Mouse (Mus musculus) spleen, adult 2 months (tissue): ENCODE measurements around the gene Ehd2.

Experiments used
- CTCF ChIP-seq: fragments of 200-500 bp; IDR thresholded peaks from 2 replicates; pipeline ENCODE4 v1.5.1; 2011; ENCODE audit warnings: mild to moderate bottlenecking, inconsistent platforms; ENCODE audit not compliant: insufficient read depth, insufficient read length, insufficient replicate concordance; ENCODE audit errors: extremely low read depth
- POLR2A ChIP-seq: fragments of 200-500 bp; IDR thresholded peaks from 2 replicates; pipeline ENCODE4 v1.6.1; 2011; ENCODE audit warnings: low read depth, low read length, inconsistent platforms

DNA sequence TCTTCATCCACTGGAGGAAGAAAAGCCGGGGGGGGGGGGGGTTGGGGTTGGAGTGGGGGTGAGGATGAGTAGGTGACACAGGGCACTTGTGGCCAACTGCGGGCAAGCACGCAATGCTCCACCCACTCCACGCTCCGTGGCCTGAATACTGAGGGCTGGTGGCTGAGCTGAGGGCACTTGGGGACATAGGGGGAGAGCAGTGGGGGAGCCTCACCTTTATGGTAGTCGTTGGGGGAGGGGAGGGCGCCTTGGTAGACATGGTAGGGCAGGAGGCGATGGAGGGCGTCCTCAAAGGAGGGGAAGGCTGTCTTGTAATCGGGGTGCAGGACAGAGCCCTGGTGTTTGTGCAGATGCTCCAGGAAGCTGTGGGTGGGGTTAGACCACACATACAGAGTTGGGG is 8.1 kb upstream of the Ehd2 start:
- no peak for TF ChIP-seq CTCF
- TF ChIP-seq POLR2A: no peak
